Mouse (Mus musculus): Measurements from ENCODE around the gene Ate1.

- TF ChIP-seq POLR2A (IDR thresholded peaks at IDR 0.05; ENCODE audit: insufficient read depth, low read depth, low read length) (no peak), CTCF (IDR thresholded peaks at IDR 0.05) (no peak), EP300 (IDR thresholded peaks at IDR 0.05; ENCODE audit: insufficient read depth, low read depth, low read length) (no peak)
Measured at GRCm38 (mm10) chr7:130367222-130368035, 152.7 kb downstream of the Ate1 start.

All from heart, adult 2 months (tissue).